Mouse (Mus musculus): ENCODE results near the gene Baiap2l2.

Baiap2l2 gene

GRCm38 (mm10) chr15:79212750-79213446 is 72.4 kb downstream of the Baiap2l2 start:
- no peak for DNase-seq (ENCODE audit: low spot score)

GRCm38 (mm10) chr15:79210357-79210756 is 75.0 kb downstream of the Baiap2l2 start:
- DNase-seq (ENCODE audit: low spot score) = no peak

- no peak for DNase-seq (ENCODE audit: low spot score)
These were observed 76.4 kb downstream of the Baiap2l2 start for GRCm38 (mm10) chr15:79208758-79209439.

GRCm38 (mm10) chr15:79208211-79208610 is 77.1 kb downstream of the Baiap2l2 start:
- DNase-seq (ENCODE audit: low spot score) = no peak

All from ovary, adult 18-20 months (tissue).